Mouse (Mus musculus): ENCODE results near the gene Myrip. TPM values are rescaled to one million over a fixed set of nuclear protein-coding genes. Genes with fewer than 3 reads are reported as not detected.

Gene Myrip
- total and polyA plus RNA-seq, 3 experiments, result 0.03 TPM; not detected in 2

DNA sequence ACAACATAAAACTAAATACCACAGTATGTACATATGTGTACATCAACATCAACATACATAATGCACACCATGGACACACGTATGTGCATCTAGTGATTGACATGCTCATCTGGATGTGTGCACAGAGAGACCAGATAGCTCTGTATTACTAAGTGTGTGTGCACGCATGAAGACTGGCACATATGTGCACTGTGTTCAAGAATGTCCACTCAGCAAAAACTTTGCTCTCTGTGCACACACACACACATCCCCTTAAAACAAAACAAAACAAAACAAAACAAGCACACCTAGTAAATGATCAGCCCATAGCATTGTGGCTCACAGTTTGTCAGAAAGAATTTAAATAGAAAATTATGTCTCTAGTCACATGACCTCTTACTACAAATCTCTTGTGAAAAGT lies 10.9 kb upstream of the Myrip start:
- H3K4me3 ChIP-seq (ENCODE audit: control insufficient read depth in 1 of 2, insufficient read depth in 1 of 2, low read depth in 2 of 2, low read length in 2 of 2), result no peak overlapping the region
- H3K9ac ChIP-seq (ENCODE audit: control insufficient read depth, low read depth, low read length, poor library complexity, severe bottlenecking), result no peak overlapping the region
- no peak for DNase-seq (ENCODE audit: low read depth, low spot score)
- H3K36me3 ChIP-seq (ENCODE audit: control insufficient read depth in 1 of 2, insufficient read depth in 2 of 2, low read length in 2 of 2), result no peaks in the 10 kb centered on the region
- no peaks in the 10 kb centered on the region for H3K4me1 ChIP-seq (ENCODE audit: control insufficient read depth in 1 of 2, insufficient read depth in 2 of 2, low read length in 2 of 2)
- no peak overlapping the region for H3K27ac ChIP-seq (ENCODE audit: control insufficient read depth, low read depth, low read length)
- no peaks in the 10 kb centered on the region for H3K9me3 ChIP-seq (replicated peaks; ENCODE audit: insufficient read depth, low read length)
- no peaks in the 10 kb centered on the region for H3K27me3 ChIP-seq (ENCODE audit: control insufficient read depth in 1 of 2, insufficient read depth in 2 of 2, low read length in 2 of 2)
- H3K79me2 ChIP-seq (ENCODE audit: control insufficient read depth, insufficient read depth, low read length, poor library complexity), result no peaks in the 10 kb centered on the region
- no peak for TF ChIP-seq MAFK (IDR thresholded peaks at IDR 0.05; ENCODE audit: borderline replicate concordance, low read depth, low read length)
- no peak for TF ChIP-seq USF1 (IDR thresholded peaks at IDR 0.05; ENCODE audit: low read depth, low read length)
- no peak for TF ChIP-seq POLR2AphosphoS5 (IDR thresholded peaks at IDR 0.05; ENCODE audit: borderline replicate concordance, low read depth, low read length)
- no peak for TF ChIP-seq UBTF (IDR thresholded peaks at IDR 0.05; ENCODE audit: borderline replicate concordance, insufficient read depth, low read depth, low read length)

DNA sequence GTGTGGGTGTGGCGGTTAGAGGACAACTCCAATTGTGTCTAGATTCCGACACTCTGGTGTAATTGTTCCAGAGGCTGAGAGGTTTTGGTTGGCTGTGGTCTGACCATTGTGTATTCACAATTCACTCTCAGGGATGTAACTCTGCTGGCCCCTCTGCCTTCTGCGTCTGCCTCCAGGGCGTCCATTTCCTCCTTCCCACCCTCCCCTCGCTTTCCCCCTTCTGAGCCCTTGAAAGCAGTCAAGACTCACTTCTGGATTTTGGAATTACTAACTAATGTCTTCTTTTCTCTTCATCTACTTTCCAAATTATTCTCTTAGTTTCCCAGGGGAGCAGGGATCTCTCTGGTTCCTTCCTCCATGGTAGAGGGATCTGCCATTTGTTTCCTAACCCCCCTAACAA lies 8.8 kb upstream of the Myrip start:
- TF ChIP-seq ZMIZ1 (IDR thresholded peaks at IDR 0.05; ENCODE audit: low read depth, low read length) (no peak), UBTF (IDR thresholded peaks at IDR 0.05; ENCODE audit: borderline replicate concordance, insufficient read depth, low read depth, low read length) (no peak), KAT2A (conservative IDR thresholded peaks at IDR 0.05; ENCODE audit: low read depth, low read length) (no peak), CHD1 (IDR thresholded peaks at IDR 0.05; ENCODE audit: low read depth, low read length) (no peak), CHD2 (IDR thresholded peaks at IDR 0.05; ENCODE audit: low read length) (no peak), MXI1 (IDR thresholded peaks at IDR 0.05; ENCODE audit: low read depth, low read length) (no peak), JUND (IDR thresholded peaks at IDR 0.05; ENCODE audit: low read depth, low read length) (no peak), ZNF384 (IDR thresholded peaks at IDR 0.05; ENCODE audit: low read depth, low read length) (no peak), MEF2A (IDR thresholded peaks at IDR 0.05; ENCODE audit: extremely low read depth, insufficient replicate concordance, low read depth, low read length, poor library complexity, severe bottlenecking) (no peak)
- H3K27ac ChIP-seq (ENCODE audit: control insufficient read depth, low read depth, low read length), result no peak overlapping the region
- H3K9me3 ChIP-seq (replicated peaks; ENCODE audit: insufficient read depth, low read length), result no peaks in the 10 kb centered on the region
- no peak for DNase-seq (ENCODE audit: low read depth, low spot score)
- no peaks in the 10 kb centered on the region for H3K79me2 ChIP-seq (ENCODE audit: control insufficient read depth, insufficient read depth, low read length, poor library complexity)
- no peak overlapping the region for H3K9ac ChIP-seq (ENCODE audit: control insufficient read depth, low read depth, low read length, poor library complexity, severe bottlenecking)
- no peaks in the 10 kb centered on the region for H3K4me1 ChIP-seq (ENCODE audit: control insufficient read depth in 1 of 2, insufficient read depth in 2 of 2, low read length in 2 of 2)
- no peaks in the 10 kb centered on the region for H3K36me3 ChIP-seq (ENCODE audit: control insufficient read depth in 1 of 2, insufficient read depth in 2 of 2, low read length in 2 of 2)
- H3K27me3 ChIP-seq (ENCODE audit: control insufficient read depth in 1 of 2, insufficient read depth in 2 of 2, low read length in 2 of 2), result no peaks in the 10 kb centered on the region
- H3K4me3 ChIP-seq (ENCODE audit: control insufficient read depth in 1 of 2, insufficient read depth in 1 of 2, low read depth in 2 of 2, low read length in 2 of 2), result no peak overlapping the region

DNA sequence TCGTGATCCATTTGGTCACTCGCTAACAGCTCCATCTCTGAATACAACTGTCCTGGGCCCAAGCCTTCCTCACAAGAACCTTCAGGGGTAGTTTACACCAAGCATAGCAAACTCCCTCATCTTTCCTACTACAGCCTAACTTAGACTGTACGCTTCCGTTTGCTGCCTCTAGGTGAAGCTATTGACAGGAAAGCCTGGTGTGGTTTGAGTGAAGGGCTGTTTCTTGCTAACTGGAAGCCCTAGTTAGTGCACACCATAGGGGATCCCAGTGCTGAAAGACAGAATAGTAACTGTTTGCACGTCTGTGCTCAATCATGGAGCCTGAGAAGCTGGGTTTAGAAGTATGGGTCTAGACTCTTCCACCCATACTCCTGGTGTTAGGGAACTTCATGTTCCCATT lies 5.8 kb upstream of the Myrip start:
- Histone ChIP-seq H3K9ac (ENCODE audit: control insufficient read depth, low read depth, low read length, poor library complexity, severe bottlenecking) (no peak overlapping the region), H3K4me1 (ENCODE audit: control insufficient read depth in 1 of 2, insufficient read depth in 2 of 2, low read length in 2 of 2) (no peaks in the 10 kb centered on the region), H3K4me3 (ENCODE audit: control insufficient read depth in 1 of 2, insufficient read depth in 1 of 2, low read depth in 2 of 2, low read length in 2 of 2) (no peak overlapping the region), H3K9me3 (replicated peaks; ENCODE audit: insufficient read depth, low read length) (no peaks in the 10 kb centered on the region), H3K27ac (ENCODE audit: control insufficient read depth, low read depth, low read length) (no peak overlapping the region), H3K36me3 (ENCODE audit: control insufficient read depth in 1 of 2, insufficient read depth in 2 of 2, low read length in 2 of 2) (no peaks in the 10 kb centered on the region), H3K79me2 (ENCODE audit: control insufficient read depth, insufficient read depth, low read length, poor library complexity) (no peaks in the 10 kb centered on the region), H3K27me3 (ENCODE audit: control insufficient read depth in 1 of 2, insufficient read depth in 2 of 2, low read length in 2 of 2) (no peaks in the 10 kb centered on the region)
- TF ChIP-seq NELFE (IDR thresholded peaks at IDR 0.05; ENCODE audit: low read depth, low read length), result no peak
- no peak for TF ChIP-seq TAL1 (IDR thresholded peaks at IDR 0.05; ENCODE audit: low read length)
- TF ChIP-seq MXI1 (IDR thresholded peaks at IDR 0.05; ENCODE audit: low read depth, low read length), result no peak
- TF ChIP-seq POLR2AphosphoS2 (IDR thresholded peaks at IDR 0.05; ENCODE audit: low read length), result no peak
- no peak for TF ChIP-seq JUND (IDR thresholded peaks at IDR 0.05; ENCODE audit: low read depth, low read length)
- no peak for TF ChIP-seq SMC3 (IDR thresholded peaks at IDR 0.05; ENCODE audit: low read depth, low read length)
- TF ChIP-seq CTCF (IDR thresholded peaks at IDR 0.05 in 2 of 3, conservative IDR thresholded peaks at IDR 0.05 in 1 of 3; ENCODE audit: control insufficient read depth in 1 of 3, insufficient read depth in 1 of 3, low read depth in 2 of 3, low read length in 3 of 3, poor library complexity in 1 of 3, severe bottlenecking in 1 of 3), result no peak
- TF ChIP-seq GATA1 (IDR thresholded peaks at IDR 0.05; ENCODE audit: low read depth, low read length), result no peak
- TF ChIP-seq ZC3H11A (IDR thresholded peaks at IDR 0.05; ENCODE audit: low read depth, low read length), result no peak
- TF ChIP-seq ZKSCAN1 (IDR thresholded peaks at IDR 0.05; ENCODE audit: low read depth, low read length), result no peak
- DNase-seq (ENCODE audit: low read depth, low spot score), result no peak

All from MEL (cell line).